Mouse (Mus musculus) heart, adult 2 months (tissue): ENCODE measurements around the gene Insig1. TPM values are rescaled to one million over a fixed set of nuclear protein-coding genes. Genes with fewer than 3 reads are reported as not detected.

Experiments
- DNase-seq, 2 experiments: peaks; one replicate each; pipeline ENCODE4 v3.0.0; 2021
- H3K27ac ChIP-seq: fragments of 200-600 bp; 2 replicates; pipeline ENCODE4 v1.8.1; 2022
- H3K27me3 ChIP-seq: fragments of 200-500 bp; 2 replicates; pipeline ENCODE4 v1.6.1; 2012; ENCODE audit warnings: mild to moderate bottlenecking, low read length, inconsistent platforms, mixed read lengths; ENCODE audit not compliant: control insufficient read depth, insufficient read depth
- H3K36me3 ChIP-seq: fragments of 200-500 bp; 2 replicates; pipeline ENCODE4 v1.6.1; 2012; ENCODE audit warnings: low read length, inconsistent platforms; ENCODE audit not compliant: control insufficient read depth, insufficient read depth
- H3K4me1 ChIP-seq: fragments of 200-500 bp; 2 replicates; pipeline ENCODE4 v1.6.1; 2011; ENCODE audit warnings: low read length; ENCODE audit not compliant: control insufficient read depth, insufficient read depth
- H3K4me3 ChIP-seq: fragments of 200-600 bp; 2 replicates; pipeline ENCODE4 v1.8.1; 2022
- H3K79me2 ChIP-seq: fragments of 200-500 bp; replicated peaks from 2 replicates; pipeline ENCODE4 v1.6.1; 2012; ENCODE audit warnings: mild to moderate bottlenecking, inconsistent platforms, low read length, moderate library complexity, mixed read lengths; ENCODE audit not compliant: control insufficient read depth, insufficient read depth
- H3K9ac ChIP-seq: fragments of 200-500 bp; 2 replicates; pipeline ENCODE4 v1.6.1; 2012; ENCODE audit warnings: low read depth, mild to moderate bottlenecking, control low read depth, inconsistent platforms, low read length, mixed read lengths
- CTCF ChIP-seq: fragments of 200-600 bp; IDR thresholded peaks from 2 replicates; pipeline ENCODE4 v1.8.1; 2022; ENCODE audit warnings: antibody characterized with exemption, mild to moderate bottlenecking, moderate library complexity
- EP300 ChIP-seq: fragments of 200-500 bp; IDR thresholded peaks from 2 replicates; pipeline ENCODE4 v1.6.1; 2011; ENCODE audit warnings: low read depth, low read length, control low read depth; ENCODE audit not compliant: insufficient read depth
- POLR2A ChIP-seq: fragments of 200-500 bp; IDR thresholded peaks from 2 replicates; pipeline ENCODE4 v1.6.1; 2011; ENCODE audit warnings: mild to moderate bottlenecking, low read depth, low read length, control low read depth; ENCODE audit not compliant: insufficient read depth
- WGBS: fragments of 180-500 bp; shearing (Covaris S2); methylation state at CpG from one replicate; pipeline ENCODE4 v1.1.7; 2018; 5-methylcytosine and 5-hydroxymethylcytosine counted together
- intact Hi-C: fragments of 180-260 bp; cut with DNase I; formaldehyde crosslinking; loops from one replicate; pipeline ENCODE4 v1.15.1; 2025
- polyA plus RNA-seq: library from polyadenylated mRNA; depleted of rRNA; stranded (reverse); fragments of >200 nt; gene quantifications from 2 replicates; pipeline ENCODE4 v1.2.3, GENCODE M21; 2012
- total RNA-seq, 2 experiments: library from RNA; stranded (reverse); gene quantifications; 2 replicates each; pipeline ENCODE4 v1.2.3; 2021

Gene Insig1
- total and polyA plus RNA-seq, 3 experiments: 17.3 to 17.5 (median 17.3) TPM

DNA sequence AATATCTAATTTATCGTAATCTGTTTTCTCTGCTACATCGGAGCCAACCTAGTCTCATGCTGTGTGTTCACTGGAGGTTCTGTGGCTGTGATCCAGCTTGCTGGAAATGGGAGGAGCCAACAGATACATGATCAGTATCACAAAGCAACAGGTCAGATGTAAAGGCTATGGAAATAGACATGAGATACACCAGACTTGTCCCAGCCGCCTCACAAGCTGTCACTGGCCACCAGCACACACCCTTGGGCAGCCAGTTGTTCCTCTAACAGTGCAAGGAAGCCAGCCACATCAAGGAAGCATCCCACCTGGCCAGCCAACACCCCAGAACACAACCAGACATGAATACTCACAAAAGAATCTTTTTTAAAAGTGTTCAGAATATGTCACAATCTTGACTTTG is 23.2 kb downstream of the Insig1 start:
- TF ChIP-seq EP300: no peak
- no peak for TF ChIP-seq POLR2A
- no peak for TF ChIP-seq CTCF
- Histone ChIP-seq H3K27me3 (no peaks in the 10 kb centered on the region; the same call in 1 of the 2 replicates), H3K9ac (no peak overlapping the region), H3K79me2 (no peaks in the 10 kb centered on the region), H3K4me1 (no peaks in the 10 kb centered on the region), H3K27ac (no peak overlapping the region), H3K36me3 (no peaks in the 10 kb centered on the region), H3K4me3 (no peak overlapping the region)
- WGBS: 70% methylated on average over 3 of the region's 3 CpGs
- DNase-seq: no peak
- intact Hi-C loops: loop anchor here (1.0 to 5.0 kb wide), 2 partner anchors 99 to 242 kb away; no protein-coding TSS in a partner anchor

DNA sequence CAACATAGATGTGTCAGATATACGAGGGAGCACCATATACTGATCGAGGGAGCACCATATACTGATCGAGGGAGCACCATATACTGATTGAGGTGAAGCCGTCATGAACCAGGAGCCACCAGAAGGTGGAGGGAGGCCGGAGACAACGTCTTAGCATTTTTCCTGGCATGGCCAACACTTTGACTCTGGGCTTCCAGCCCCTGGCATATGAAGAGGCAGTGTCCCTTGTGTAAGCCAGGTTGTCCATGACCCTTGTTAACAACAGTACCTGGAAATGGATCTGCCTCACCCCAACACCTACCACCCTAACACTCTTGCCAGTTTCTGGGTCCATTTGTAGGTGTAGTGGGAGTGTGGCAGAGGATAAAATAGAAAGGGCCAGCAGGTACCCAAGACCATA is 23.7 kb downstream of the Insig1 start:
- Histone ChIP-seq H3K4me3 (no peak overlapping the region), H3K9ac (no peak overlapping the region), H3K4me1 (no peaks in the 10 kb centered on the region), H3K79me2 (no peaks in the 10 kb centered on the region), H3K36me3 (no peaks in the 10 kb centered on the region), H3K27me3 (no peaks in the 10 kb centered on the region; the same call in 1 of the 2 replicates), H3K27ac (no peak overlapping the region)
- DNase-seq: no peak
- intact Hi-C loops: loop anchor here (1.0 to 5.0 kb wide), 2 partner anchors 100 to 243 kb away; no protein-coding TSS in a partner anchor
- 59% methylated on average over 6 of the region's 6 CpGs for WGBS
- TF ChIP-seq CTCF (no peak), EP300 (no peak)

DNA sequence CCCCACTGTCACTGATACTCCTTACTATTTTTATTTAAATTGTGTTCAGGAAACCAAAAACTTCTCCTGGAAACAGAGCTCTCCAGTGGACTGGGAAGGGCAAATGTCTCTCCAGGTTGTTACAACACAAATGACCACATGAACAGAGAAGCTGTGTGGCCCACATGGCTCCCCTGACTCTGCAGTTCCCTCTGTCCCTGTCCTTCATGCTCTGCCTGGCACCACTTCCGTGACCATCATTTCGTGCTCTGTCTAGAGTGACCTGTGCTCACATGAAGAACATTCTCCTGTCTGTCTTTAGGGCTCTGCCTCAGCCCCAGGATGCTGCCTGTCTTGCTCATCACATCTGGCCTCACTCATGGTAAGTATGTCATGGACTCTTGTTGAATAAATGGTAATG is 24.5 kb downstream of the Insig1 start:
- H3K27ac ChIP-seq: no peak overlapping the region
- DNase-seq: no peak
- H3K79me2 ChIP-seq: no peaks in the 10 kb centered on the region
- no peak for TF ChIP-seq EP300
- no peaks in the 10 kb centered on the region for H3K4me1 ChIP-seq
- H3K27me3 ChIP-seq: no peaks in the 10 kb centered on the region; the same call in 1 of the 2 replicates
- no peak overlapping the region for H3K9ac ChIP-seq
- no peak overlapping the region for H3K4me3 ChIP-seq
- no peaks in the 10 kb centered on the region for H3K36me3 ChIP-seq
- WGBS: 56% methylated on average over 2 of the region's 2 CpGs
- intact Hi-C loops: no loop called here

DNA sequence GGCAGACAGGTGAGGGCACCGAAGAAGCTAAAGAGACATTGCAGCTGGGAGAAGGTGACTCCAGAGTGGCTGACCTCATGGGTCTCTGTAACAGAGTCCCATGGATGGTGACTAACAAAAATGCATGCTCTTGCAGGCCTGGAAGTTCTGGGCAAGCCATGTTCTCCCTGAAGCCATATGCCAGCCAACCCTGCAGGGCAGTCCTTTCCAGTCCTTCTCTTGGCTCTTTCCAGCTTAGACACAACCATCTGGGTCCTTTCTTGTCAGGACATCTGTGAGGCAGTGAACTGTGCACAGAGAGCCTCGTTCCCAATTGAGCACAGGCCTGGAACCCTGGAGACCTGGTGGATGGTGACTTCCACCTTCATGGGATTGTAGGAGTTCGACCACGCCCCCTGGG is 35.8 kb downstream of the Insig1 start:
- no peak overlapping the region for H3K4me3 ChIP-seq
- no peaks in the 10 kb centered on the region for H3K27me3 ChIP-seq
- no peaks in the 10 kb centered on the region for H3K4me1 ChIP-seq
- H3K36me3 ChIP-seq: no peaks in the 10 kb centered on the region
- H3K27ac ChIP-seq: no peak overlapping the region
- no peak for TF ChIP-seq EP300
- no peak for TF ChIP-seq CTCF
- no peak for TF ChIP-seq POLR2A
- WGBS: 76% methylated on average over 4 of the region's 4 CpGs
- intact Hi-C loops: no loop called here
- no peak for DNase-seq
- no peaks in the 10 kb centered on the region for H3K79me2 ChIP-seq
- no peak overlapping the region for H3K9ac ChIP-seq

DNA sequence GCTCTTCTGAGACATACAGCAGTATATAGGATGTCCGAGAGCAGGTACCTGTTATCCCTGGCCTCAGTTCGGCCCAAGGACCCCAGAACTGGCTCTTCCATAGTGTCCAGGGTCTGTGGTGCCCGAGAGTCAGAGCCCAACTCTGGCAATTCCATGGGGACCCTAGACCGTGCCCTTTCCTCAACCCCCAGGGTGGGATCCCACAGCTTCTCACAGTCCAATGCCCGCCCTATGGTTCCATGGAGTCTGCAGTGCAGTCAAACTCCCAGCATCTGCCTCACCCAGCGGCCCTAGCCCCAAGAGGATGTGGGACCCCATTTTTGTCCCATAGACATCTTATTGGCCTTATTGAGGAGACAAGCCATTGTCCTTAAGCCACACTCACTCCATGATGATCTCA is 36.8 kb downstream of the Insig1 start:
- 76% methylated on average over 6 of the region's 6 CpGs for WGBS
- Histone ChIP-seq H3K79me2 (no peaks in the 10 kb centered on the region), H3K36me3 (no peaks in the 10 kb centered on the region), H3K27me3 (no peaks in the 10 kb centered on the region), H3K9ac (no peak overlapping the region), H3K27ac (no peak overlapping the region), H3K4me3 (no peak overlapping the region), H3K4me1 (no peaks in the 10 kb centered on the region)
- intact Hi-C loops: no loop called here
- TF ChIP-seq EP300 (no peak), POLR2A (no peak), CTCF (no peak)
- DNase-seq: no peak

DNA sequence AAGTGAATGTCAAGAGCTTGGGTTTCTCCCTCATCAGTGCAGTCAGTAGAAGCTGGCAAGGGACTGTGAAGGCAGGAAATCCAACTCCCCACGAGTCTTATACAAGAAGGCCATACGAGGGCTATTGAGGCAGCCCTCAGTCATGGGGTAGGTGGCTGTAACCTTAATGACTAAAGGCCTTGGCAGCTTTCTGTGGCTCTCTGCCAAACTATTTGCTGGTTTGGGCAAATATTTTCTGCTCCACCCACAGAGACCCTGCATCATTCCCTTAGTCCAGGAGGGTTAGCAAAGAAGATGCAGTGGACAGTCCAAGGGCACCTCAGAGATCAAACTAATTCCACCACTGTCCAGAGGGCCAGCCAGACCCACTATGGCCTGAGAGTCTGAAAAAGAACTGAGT is 39.7 kb downstream of the Insig1 start:
- TF ChIP-seq POLR2A: no peak
- no peak for TF ChIP-seq CTCF
- no peak for TF ChIP-seq EP300
- Histone ChIP-seq H3K36me3 (no peaks in the 10 kb centered on the region), H3K27me3 (no peaks in the 10 kb centered on the region), H3K4me3 (no peak overlapping the region), H3K27ac (no peak overlapping the region), H3K79me2 (no peaks in the 10 kb centered on the region), H3K9ac (no peak overlapping the region), H3K4me1 (no peaks in the 10 kb centered on the region)
- intact Hi-C loops: no loop called here
- DNase-seq: no peak
- 32% methylated on average over 2 of the region's 2 CpGs for WGBS
